Mouse (Mus musculus) bone marrow macrophage, adult 2 months (primary cell): ENCODE measurements around the gene Ubac1.

ENCODE experiments used
- CTCF ChIP-seq: IDR thresholded peaks from 2 replicates; pipeline ENCODE4 v1.5.1; 2012; ENCODE audit warnings: low read depth, mild to moderate bottlenecking, low read length, moderate library complexity
- POLR2A ChIP-seq: IDR thresholded peaks from 2 replicates; pipeline ENCODE4 v1.6.1; 2012; ENCODE audit warnings: mild to moderate bottlenecking, low read depth, low read length, borderline replicate concordance

GRCm38 (mm10) chr2:25989651-25990050 is 31.9 kb downstream of the Ubac1 start:
- TF ChIP-seq POLR2A (no peak), CTCF (no peak)
